Mouse (Mus musculus) lung, postnatal 36 days (tissue): Measurements from ENCODE around the gene Cisd1.
"Not testable (repeated sequence)": the region's sequence is repeated elsewhere in the genome, so short reads cannot be mapped to it uniquely, and the experiment has no call there.

Experiments used
- DNase-seq: peaks from one replicate; pipeline ENCODE4 v3.0.0; 2022; ENCODE audit warnings: mixed read lengths

Gene Cisd1

GRCm38 (mm10) chr10:71344579-71345143 is at the start of gene Cisd1:
Cisd1 (minus strand) TSS chr10:71344954.
- DNase-seq, result peak; percentile 94

GRCm38 (mm10) chr10:71389311-71389710 is 44.6 kb upstream of the Cisd1 start:
- no peak for DNase-seq

GRCm38 (mm10) chr10:71384159-71385044 is 39.6 kb upstream of the Cisd1 start:
- no peak for DNase-seq

GRCm38 (mm10) chr10:71383552-71383924 is 38.8 kb upstream of the Cisd1 start:
- DNase-seq, result not testable (repeated sequence)

GRCm38 (mm10) chr10:71382858-71383551 is 38.3 kb upstream of the Cisd1 start:
- no peak for DNase-seq

GRCm38 (mm10) chr10:71382109-71382508 is 37.4 kb upstream of the Cisd1 start:
- DNase-seq, result no peak

- no peak for DNase-seq
Observed at GRCm38 (mm10) chr10:71381471-71382033, 36.8 kb upstream of the Cisd1 start.

- no peak for DNase-seq
Observed at GRCm38 (mm10) chr10:71380406-71380805, 35.7 kb upstream of the Cisd1 start.

GRCm38 (mm10) chr10:71376014-71376413 is 31.3 kb upstream of the Cisd1 start:
- DNase-seq, result no peak

- no peak for DNase-seq
Observed at GRCm38 (mm10) chr10:71373706-71374105, 29.0 kb upstream of the Cisd1 start.

GRCm38 (mm10) chr10:71371881-71372280 is 27.1 kb upstream of the Cisd1 start:
- DNase-seq, result no peak

GRCm38 (mm10) chr10:71369466-71369865 is 24.7 kb upstream of the Cisd1 start:
- peak; percentile 68 for DNase-seq

- no peak for DNase-seq
Observed at GRCm38 (mm10) chr10:71368128-71368940, 23.6 kb upstream of the Cisd1 start.

GRCm38 (mm10) chr10:71363858-71364257 is 19.1 kb upstream of the Cisd1 start:
- DNase-seq, result no peak

- no peak for DNase-seq
Observed at GRCm38 (mm10) chr10:71363440-71363839, 18.7 kb upstream of the Cisd1 start.

GRCm38 (mm10) chr10:71361836-71362562 is 17.2 kb upstream of the Cisd1 start:
- peak; percentile 86 for DNase-seq

GRCm38 (mm10) chr10:71361044-71361443 is 16.3 kb upstream of the Cisd1 start:
- peak; percentile 88 for DNase-seq

GRCm38 (mm10) chr10:71354947-71355346 is 10.2 kb upstream of the Cisd1 start:
- DNase-seq, result no peak

GRCm38 (mm10) chr10:71353850-71354249 is 9.1 kb upstream of the Cisd1 start:
- peak; percentile 57 for DNase-seq

- DNase-seq, result no peak
Observed at GRCm38 (mm10) chr10:71351301-71351700, 6.5 kb upstream of the Cisd1 start.

GRCm38 (mm10) chr10:71349290-71349689 is 4.5 kb upstream of the Cisd1 start:
- DNase-seq, result peak; percentile 68
